Mouse (Mus musculus): Measurements from ENCODE around the gene Cmss1.

- TF ChIP-seq POLR2A (IDR thresholded peaks at IDR 0.05; ENCODE audit: insufficient read length, low read depth) (no peak), MAX (IDR thresholded peaks at IDR 0.05; ENCODE audit: low read depth) (no peak), TCF12 (IDR thresholded peaks at IDR 0.05; ENCODE audit: insufficient read depth, poor library complexity, severe bottlenecking) (no peak)
Observed at GRCm38 (mm10) chr16:57544441-57544840, 62.2 kb downstream of the Cmss1 start.

Data from myocyte (in vitro differentiated cells).